In the genomic region with DNA sequence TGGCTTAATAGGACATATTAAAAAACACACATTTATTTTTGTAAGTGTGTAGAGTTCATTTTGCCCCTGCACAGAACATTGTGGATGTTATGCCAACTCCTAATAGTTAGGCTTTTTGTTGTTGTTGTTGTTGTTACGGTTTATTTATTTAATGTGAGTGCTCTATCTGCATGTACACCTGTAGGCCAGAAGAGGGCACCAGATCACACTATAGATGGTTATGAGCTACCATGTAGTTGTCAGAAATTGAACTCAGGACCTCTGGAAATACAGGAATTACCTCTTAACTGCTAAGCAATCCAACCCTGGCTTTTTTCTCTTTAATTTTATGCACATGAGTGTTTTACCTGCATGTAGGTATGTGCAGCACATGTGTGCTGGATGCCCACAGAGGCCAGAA, we compare ENCODE assay signal across 13 mouse cellular contexts. TPM values are rescaled to one million over a fixed set of nuclear protein-coding genes. Genes with fewer than 3 reads are reported as not detected.
A peak's percentile ranks its signal among the peaks of the same experiment; 100 is the strongest.
DNase-seq lines count a peak whose midpoint lies in the region; ATAC-seq and TF ChIP-seq lines count a peak whose summit lies in the region.
"Had no signal": no experiment of that assay in that cellular context is flagged by ENCODE, and none has a peak within 500 bp of the region (broad histone marks: within the 10 kb centered on the region; RNA-seq: fewer than 3 reads in every experiment).

No protein-coding gene starts in this region.

- H3K27ac ChIP-seq in kidney, postnatal 0 days, result no peak overlapping the region
- H3K27ac ChIP-seq: heart, embryonic 10.5 days; macrophage had no signal

- H3K4me1 ChIP-seq in kidney, postnatal 0 days (replicated peaks; ENCODE audit: insufficient read depth, low read length), result peaks cover 4% of the 10 kb centered on the region; the same call in 1 of the 2 replicates

- 83% methylated on average over 1 of the region's 1 CpGs for WGBS in kidney, postnatal 0 days

- ATAC-seq in kidney, postnatal 0 days (replicated peaks; ENCODE audit: low FRiP score, low read depth), result no peak
- no peak for ATAC-seq in monocyte, adult 5-6 weeks (replicated peaks; ENCODE audit: insufficient number of reproducible peaks, low FRiP score, low TSS enrichment, poor library complexity, severe bottlenecking)
- ATAC-seq: intestine, embryonic 16.5 days had no signal

- H3K9me3 ChIP-seq in kidney, postnatal 0 days (replicated peaks; ENCODE audit: low read length), result no peaks in the 10 kb centered on the region
- H3K9me3 ChIP-seq: heart, embryonic 10.5 days had no signal

- no peak overlapping the region for H3K9ac ChIP-seq in kidney, postnatal 0 days (ENCODE audit: low read depth, low read length)

- TF ChIP-seq CTCF in kidney, postnatal 0 days (IDR thresholded peaks at IDR 0.05; ENCODE audit: low read depth), result peak; percentile 74
- TF ChIP-seq CTCF in brain, embryonic 14.5 days (IDR thresholded peaks at IDR 0.05; ENCODE audit: borderline replicate concordance, extremely low read depth, insufficient read depth, insufficient read length), result peak; percentile 14; the same call in 1 of the 2 replicates

- H3K4me2 ChIP-seq in kidney, postnatal 0 days (ENCODE audit: low read length), result no peak overlapping the region

- DNase-seq in kidney, postnatal 0 days (ENCODE audit: low spot score), result peak; percentile 50
- no peak for DNase-seq in kidney, adult 8-10 months
- peak; percentile 68 for DNase-seq in 3T3-L1 (ENCODE audit: low read depth, low spot score)
- peak; percentile 20 to 43 for DNase-seq in B cell, adult 2 months
- peak; percentile 31 for DNase-seq in brain, embryonic 14.5 days (ENCODE audit: low read depth)
- DNase-seq in heart, adult 11 months, result no peak
- DNase-seq in urinary bladder, postnatal 10 days (ENCODE audit: low spot score), result no peak
- DNase-seq: thymus, postnatal 4 days had no signal

- H3K4me3 ChIP-seq in kidney, postnatal 0 days (replicated peaks; ENCODE audit: low read depth, low read length), result no peak overlapping the region
- H3K4me3 ChIP-seq: heart, embryonic 10.5 days had no signal

- TF ChIP-seq POLR2A in brain, embryonic 14.5 days (IDR thresholded peaks at IDR 0.05; ENCODE audit: borderline replicate concordance, extremely low read depth, insufficient read depth, insufficient read length, poor library complexity, severe bottlenecking), result no peak

- H3K27me3 ChIP-seq in kidney, postnatal 0 days (ENCODE audit: insufficient read depth, low read length), result no peaks in the 10 kb centered on the region

- H3K36me3 ChIP-seq in kidney, postnatal 0 days (ENCODE audit: insufficient read depth, low read length), result no peaks in the 10 kb centered on the region
- H3K36me3 ChIP-seq: heart, embryonic 10.5 days had no signal

RNA-seq across cellular contexts. Expression of gene Fxr2, which starts 3.0 kb away (rescaled TPM):
- polyA plus RNA-seq in kidney, postnatal 0 days (2015; fragmentation: Nextera tagmentation; extraction: Ambion mirVana), result 17.4 and 18.4 TPM in 2 replicates
- 129 and 151 TPM in 2 replicates for polyA plus RNA-seq in brain, embryonic 14.5 days (2012; rRNA removed)
- 64.6 to 83.5 TPM (median 67.9 TPM) in 3 replicates for total RNA-seq in monocyte, adult 5-6 weeks (2017)

RNA-seq across cellular contexts. Expression of gene Sat2, which starts 8.0 kb away (rescaled TPM):
- 27.6 and 31.3 TPM in 2 replicates for polyA plus RNA-seq in kidney, postnatal 0 days (2015; fragmentation: Nextera tagmentation; extraction: Ambion mirVana)
- polyA plus RNA-seq in brain, embryonic 14.5 days (2012; rRNA removed), result 13.7 and 17.8 TPM in 2 replicates
- 0.67 TPM in 1 of 3 replicates, not detected in the others for total RNA-seq in monocyte, adult 5-6 weeks (2017)

RNA-seq across cellular contexts. Expression of gene Shbg, which starts 12.1 kb away (rescaled TPM):
- polyA plus RNA-seq in kidney, postnatal 0 days (2015; fragmentation: Nextera tagmentation; extraction: Ambion mirVana), result 0.13 TPM in 1 of 2 replicates, not detected in the other
- polyA plus RNA-seq in brain, embryonic 14.5 days (2012; rRNA removed), result 0.08 TPM in 1 of 2 replicates, not detected in the other
- total RNA-seq in monocyte, adult 5-6 weeks (2017), result not detected in 3 replicates
- polyA plus RNA-seq: macrophage; neural tube, embryonic 11.5 days had no signal

RNA-seq across cellular contexts. Expression of gene Atp1b2, which starts 24.1 kb away (rescaled TPM):
- 13.7 and 16.3 TPM in 2 replicates for polyA plus RNA-seq in kidney, postnatal 0 days (2015; fragmentation: Nextera tagmentation; extraction: Ambion mirVana)
- polyA plus RNA-seq in brain, embryonic 14.5 days (2012; rRNA removed), result 44.3 and 74.7 TPM in 2 replicates
- not detected in 3 replicates for total RNA-seq in monocyte, adult 5-6 weeks (2017)
- polyA plus RNA-seq: macrophage had no signal

RNA-seq across cellular contexts. Expression of gene Sox15, which starts 25.3 kb away (rescaled TPM):
- 0.28 and 0.32 TPM in 2 replicates for polyA plus RNA-seq in kidney, postnatal 0 days (2015; fragmentation: Nextera tagmentation; extraction: Ambion mirVana)
- 0.42 TPM in 1 of 2 replicates, not detected in the other for polyA plus RNA-seq in brain, embryonic 14.5 days (2012; rRNA removed)
- 4.1 to 8.2 TPM in 2 of 3 replicates, not detected in the other for total RNA-seq in monocyte, adult 5-6 weeks (2017)
- polyA plus RNA-seq: intestine, embryonic 16.5 days; macrophage; neural tube, embryonic 11.5 days had no signal

Comparison
In these comparisons a context has a peak if more than half of its experiments do, and no peak if none do; other contexts are left out.
1. DNase-seq: peak in kidney, postnatal 0 days (single experiment), 3T3-L1 (single experiment), B cell, adult 2 months (2 of 2) and brain, embryonic 14.5 days (single experiment); none in kidney, adult 8-10 months (0 of 2), heart, adult 11 months (single experiment) and urinary bladder, postnatal 10 days (single experiment).